Mouse (Mus musculus) forebrain, embryonic 13.5 days (tissue): ENCODE measurements around the gene Zfp746. TPM values are rescaled to one million over a fixed set of nuclear protein-coding genes. Genes with fewer than 3 reads are reported as not detected.
A peak's percentile ranks its signal among the peaks of the same experiment; 100 is the strongest.
"Not testable (repeated sequence)": the region's sequence is repeated elsewhere in the genome, so short reads cannot be mapped to it uniquely, and the experiment has no call there.

ENCODE experiments used
- ATAC-seq: fragments of 200-750 bp; cut with Nextera tagmentation; 2 replicates; pipeline ENCODE4 v1.8.0; 2017
- H3K27ac ChIP-seq: fragments of 300-500 bp; sonication (generic); 2 replicates; pipeline ENCODE4 v1.5.1; 2015; ENCODE audit warnings: inconsistent platforms, mild to moderate bottlenecking, moderate library complexity
- H3K27me3 ChIP-seq: fragments of 300-500 bp; sonication (generic); 2 replicates; pipeline ENCODE4 v1.6.1; 2015; ENCODE audit warnings: mild to moderate bottlenecking, inconsistent platforms
- H3K36me3 ChIP-seq: fragments of 300-500 bp; sonication (generic); 2 replicates; pipeline ENCODE4 v1.6.1; 2015; ENCODE audit warnings: mild to moderate bottlenecking, inconsistent platforms; ENCODE audit not compliant: poor library complexity, severe bottlenecking
- H3K4me1 ChIP-seq: fragments of 300-500 bp; sonication (generic); 2 replicates; pipeline ENCODE4 v1.6.1; 2015; ENCODE audit warnings: inconsistent platforms
- H3K4me2 ChIP-seq: fragments of 300-500 bp; sonication (generic); 2 replicates; pipeline ENCODE4 v1.6.1; 2015; ENCODE audit warnings: inconsistent platforms, mild to moderate bottlenecking, moderate library complexity
- H3K4me3 ChIP-seq: fragments of 300-500 bp; sonication (generic); 2 replicates; pipeline ENCODE4 v1.5.1; 2015; ENCODE audit warnings: mild to moderate bottlenecking, inconsistent platforms
- H3K9ac ChIP-seq: fragments of 300-500 bp; sonication (generic); 2 replicates; pipeline ENCODE4 v1.6.1; 2015; ENCODE audit warnings: mild to moderate bottlenecking, inconsistent platforms
- H3K9me3 ChIP-seq: fragments of 300-500 bp; sonication (generic); replicated peaks from 2 replicates; pipeline ENCODE4 v1.6.1; 2016; ENCODE audit warnings: inconsistent platforms
- whole genome bisulfite sequencing: fragments of 180-500 bp; shearing (Covaris S2); methylation state at CpG from one replicate; pipeline ENCODE4 v1.1.7; 2015; 5-methylcytosine and 5-hydroxymethylcytosine counted together
- polyA plus RNA-seq: library from polyadenylated mRNA; unstranded; fragments of >200 nt; fragmentation: Nextera tagmentation; extraction: Ambion mirVana; gene quantifications from 2 replicates; pipeline ENCODE4 v1.2.1, GENCODE M21; 2015

Zfp746 gene
- 17.2 and 18.2 TPM in 2 replicates for polyA plus RNA-seq

DNA sequence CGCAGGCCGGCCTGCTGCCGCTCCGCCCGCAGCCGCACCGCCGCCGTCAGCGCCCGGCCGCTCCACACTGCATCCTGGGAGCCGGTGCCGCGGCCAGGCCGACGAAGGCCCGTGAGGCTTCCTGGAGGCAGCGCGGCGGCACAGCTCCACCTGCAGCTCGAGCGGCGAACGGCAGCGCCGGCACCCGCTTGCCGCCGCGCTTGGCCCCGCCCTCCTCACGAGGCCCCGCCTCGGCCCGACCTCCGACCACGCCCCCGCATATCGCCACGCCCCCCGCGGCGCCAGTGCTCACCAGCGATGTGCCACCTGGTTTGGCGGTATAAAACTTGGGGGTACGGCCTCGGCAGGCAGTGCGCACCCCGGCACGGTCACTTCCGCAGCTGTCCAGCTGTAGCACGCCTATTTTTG lies at the start of gene Zfp746:
TSS of gene Zfp746 (minus strand) at position 123 of the 408 bp plus-strand sequence.
- peak; percentile 96 for ATAC-seq
- no peaks in the 10 kb centered on the region for H3K9me3 ChIP-seq
- peaks cover 15% of the 10 kb centered on the region for H3K4me1 ChIP-seq
- peak within 1 kb of the TSS; percentile 97 for H3K9ac ChIP-seq
- no peaks in the 10 kb centered on the region for H3K27me3 ChIP-seq
- WGBS = under 1% methylated on average over 46 of the region's 53 CpGs
- peak within 1 kb of the TSS; percentile 74 for H3K4me2 ChIP-seq
- peaks cover 22% of the 10 kb centered on the region for H3K36me3 ChIP-seq
- H3K27ac ChIP-seq = peak within 1 kb of the TSS; percentile 89
- peak within 1 kb of the TSS; percentile 81 for H3K4me3 ChIP-seq

DNA sequence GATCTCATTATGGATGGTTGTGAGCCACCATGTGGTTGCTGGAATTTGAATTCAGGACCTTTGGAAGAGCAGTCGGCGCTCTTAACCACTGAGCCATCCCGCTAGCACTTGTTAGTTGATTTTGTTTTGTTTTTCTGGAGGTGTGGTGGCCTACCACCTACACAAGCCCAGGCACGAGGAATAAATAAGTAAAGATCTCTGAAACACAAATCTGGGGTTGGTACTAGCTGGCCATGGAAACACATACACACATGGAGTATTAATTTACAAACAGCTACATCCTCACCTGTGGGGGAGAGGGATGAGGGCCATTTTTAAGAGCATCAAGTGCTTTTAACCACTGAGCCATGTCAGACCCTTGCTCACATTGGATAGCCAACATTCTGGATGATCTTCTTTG lies 34.7 kb upstream of the Zfp746 start:
- not testable (repeated sequence) for H3K9me3 ChIP-seq, ATAC-seq, H3K4me2 ChIP-seq, H3K36me3 ChIP-seq, H3K4me1 ChIP-seq, H3K27ac ChIP-seq, H3K9ac ChIP-seq, H3K27me3 ChIP-seq, H3K4me3 ChIP-seq
- WGBS = 80% methylated on average over 4 of the region's 4 CpGs

DNA sequence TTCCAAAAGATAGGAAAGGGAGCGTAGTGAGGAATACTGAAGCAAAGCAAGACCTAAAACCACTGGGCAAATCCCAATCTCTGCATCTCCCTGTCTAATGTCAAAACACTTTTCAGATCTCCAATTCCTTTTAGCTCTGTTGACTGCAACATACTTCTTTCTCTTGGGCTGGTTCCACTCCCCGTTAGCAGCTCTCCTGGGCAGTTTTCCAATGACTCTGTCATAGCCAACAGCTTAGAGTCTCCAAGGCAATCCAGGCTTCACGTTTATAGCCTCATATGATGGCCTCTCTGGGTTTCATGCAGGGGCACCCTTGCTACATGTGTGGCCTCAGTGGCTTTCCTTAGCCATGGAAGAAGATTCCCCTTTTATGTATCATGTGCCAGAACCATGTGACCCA lies 29.6 kb upstream of the Zfp746 start:
- ATAC-seq = no peak
- WGBS = 70% methylated on average over 3 of the region's 3 CpGs
- no peaks in the 10 kb centered on the region for H3K9me3 ChIP-seq
- H3K27me3 ChIP-seq = no peaks in the 10 kb centered on the region
- no peak overlapping the region for H3K9ac ChIP-seq
- H3K4me1 ChIP-seq = no peaks in the 10 kb centered on the region
- H3K27ac ChIP-seq = no peak overlapping the region
- no peak overlapping the region for H3K4me3 ChIP-seq
- no peaks in the 10 kb centered on the region for H3K36me3 ChIP-seq
- H3K4me2 ChIP-seq = no peak overlapping the region

DNA sequence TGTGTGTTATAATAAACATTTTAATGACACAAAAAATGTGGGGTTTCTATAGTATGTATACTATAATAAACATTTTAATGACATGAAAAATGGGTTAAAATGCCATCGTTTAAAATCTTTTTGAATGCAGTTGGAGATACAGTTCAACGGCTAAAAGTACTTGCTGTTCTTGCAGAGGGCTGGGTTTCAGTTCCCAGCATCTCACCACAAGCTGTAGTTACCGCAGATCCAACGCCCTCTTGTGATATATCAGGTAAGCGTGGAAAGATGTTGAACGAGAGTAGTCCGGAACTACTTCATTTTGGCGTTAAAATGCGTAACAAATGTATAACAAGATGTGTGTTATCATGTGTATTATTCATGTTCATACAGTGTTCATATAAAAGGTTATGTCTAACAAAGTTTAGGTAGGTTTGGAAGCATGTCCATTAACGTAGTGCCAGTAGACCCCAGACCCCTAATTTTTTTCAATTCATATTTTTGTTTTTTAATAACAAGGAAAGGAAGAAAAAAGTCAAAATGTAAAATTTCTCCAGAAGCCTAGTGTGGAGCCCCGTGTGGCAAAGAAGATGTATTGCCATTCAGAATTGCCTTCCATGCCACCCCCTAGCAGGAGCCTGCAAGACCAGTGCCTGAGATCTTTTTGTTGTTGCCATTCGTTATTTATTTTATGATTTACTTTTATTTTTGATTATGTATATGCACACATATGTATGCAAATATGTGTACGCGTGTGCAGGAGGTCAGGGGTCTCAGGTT lies 743 bp upstream of the Zfp746 start:
- H3K36me3 ChIP-seq = peaks cover 16% of the 10 kb centered on the region

DNA sequence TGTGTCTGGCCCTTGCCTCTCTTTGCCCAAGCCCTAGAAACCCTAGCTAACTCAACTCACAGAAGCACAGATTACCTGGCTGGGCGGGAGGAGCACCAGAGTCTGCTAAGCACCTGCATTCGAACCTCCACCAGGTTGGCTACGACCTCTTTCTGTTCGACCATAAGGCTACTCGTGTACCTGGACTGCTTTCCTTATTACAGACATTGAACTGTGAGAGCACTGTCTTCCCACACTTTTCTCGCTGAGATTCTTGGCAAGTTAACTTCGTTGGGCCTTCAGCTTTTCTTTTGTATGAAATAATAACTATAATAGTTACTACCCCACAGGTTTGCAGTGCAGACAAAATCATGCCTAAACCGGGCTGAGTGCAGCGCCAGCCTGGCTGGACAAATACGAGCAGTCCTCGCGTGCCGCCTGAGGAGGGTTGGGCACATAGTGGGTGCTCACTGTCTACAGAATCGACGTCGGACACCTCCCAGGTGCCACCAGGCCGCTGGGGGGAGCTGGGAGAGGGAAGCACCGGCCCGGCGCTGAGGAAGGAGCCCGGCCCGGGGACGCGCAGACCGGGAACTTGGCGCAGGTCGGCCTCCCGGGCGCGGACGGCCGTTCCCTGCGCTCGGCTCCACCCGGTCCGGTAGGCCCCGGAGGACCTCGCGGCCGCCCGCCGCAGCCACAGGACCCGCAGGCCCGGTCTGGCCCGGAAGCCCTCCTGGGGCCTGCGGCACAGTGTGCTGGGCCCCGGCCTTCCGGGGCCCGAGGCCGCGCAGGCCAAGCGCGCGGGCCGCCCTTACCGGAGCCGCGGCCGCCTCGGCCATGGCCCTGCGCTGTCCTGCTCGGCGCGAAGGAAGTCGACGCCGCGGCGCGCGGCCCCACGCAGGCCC lies 630 bp downstream of the Zfp746 start:
- ATAC-seq = peak; percentile 89
- peak overlapping the region; percentile 81 for H3K4me3 ChIP-seq
- H3K27me3 ChIP-seq = no peaks in the 10 kb centered on the region
- peaks cover 30% of the 10 kb centered on the region for H3K36me3 ChIP-seq
- H3K9ac ChIP-seq = peak overlapping the region; percentile 97
- H3K27ac ChIP-seq = peak overlapping the region; percentile 89
- WGBS = 2% methylated on average over 56 of the region's 72 CpGs
- H3K9me3 ChIP-seq = no peaks in the 10 kb centered on the region
- peaks cover 15% of the 10 kb centered on the region for H3K4me1 ChIP-seq
- H3K4me2 ChIP-seq = peak overlapping the region; percentile 74

More for the DNA sequence above, 743 bp upstream of the Zfp746 start:
- Histone ChIP-seq H3K27me3 (no peaks in the 10 kb centered on the region), H3K4me1 (peaks cover 15% of the 10 kb centered on the region), H3K27ac (no peak overlapping the region), H3K9me3 (no peaks in the 10 kb centered on the region), H3K9ac (no peak overlapping the region), H3K4me3 (peak overlapping the region; percentile 81), H3K4me2 (peak overlapping the region; percentile 74)
- ATAC-seq = no peak; the same call in 1 of the 2 replicates
- 42% methylated on average over 14 of the region's 14 CpGs for WGBS

DNA sequence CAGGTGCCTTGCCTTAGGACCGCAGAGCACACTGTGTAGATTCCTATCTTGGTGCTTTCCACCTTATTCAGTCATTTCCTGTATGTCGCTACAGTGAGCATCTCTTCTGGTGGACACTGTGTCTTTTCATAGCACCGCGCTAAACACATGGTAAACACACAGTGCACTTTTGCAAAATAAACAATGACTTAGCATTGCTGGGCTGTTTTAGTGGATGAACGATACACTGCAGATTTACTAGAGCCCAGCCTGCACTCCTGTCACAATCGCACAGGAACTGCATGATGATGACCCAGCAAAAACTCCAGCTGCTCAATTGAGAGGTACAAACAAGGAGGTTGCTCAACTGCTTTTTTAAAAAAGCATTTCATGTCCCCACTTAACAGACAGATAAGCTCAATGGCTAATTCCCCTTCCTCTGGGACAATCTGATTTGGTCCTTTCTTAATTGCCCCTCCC lies 2.6 kb downstream of the Zfp746 start:
- Histone ChIP-seq H3K9ac (no peak overlapping the region), H3K27ac (no peak overlapping the region), H3K4me3 (no peak overlapping the region), H3K9me3 (no peaks in the 10 kb centered on the region), H3K4me1 (peaks cover 15% of the 10 kb centered on the region), H3K27me3 (no peaks in the 10 kb centered on the region), H3K4me2 (no peak overlapping the region), H3K36me3 (peaks cover 50% of the 10 kb centered on the region)
- ATAC-seq = no peak
- 96% methylated on average over 6 of the region's 6 CpGs for WGBS

DNA sequence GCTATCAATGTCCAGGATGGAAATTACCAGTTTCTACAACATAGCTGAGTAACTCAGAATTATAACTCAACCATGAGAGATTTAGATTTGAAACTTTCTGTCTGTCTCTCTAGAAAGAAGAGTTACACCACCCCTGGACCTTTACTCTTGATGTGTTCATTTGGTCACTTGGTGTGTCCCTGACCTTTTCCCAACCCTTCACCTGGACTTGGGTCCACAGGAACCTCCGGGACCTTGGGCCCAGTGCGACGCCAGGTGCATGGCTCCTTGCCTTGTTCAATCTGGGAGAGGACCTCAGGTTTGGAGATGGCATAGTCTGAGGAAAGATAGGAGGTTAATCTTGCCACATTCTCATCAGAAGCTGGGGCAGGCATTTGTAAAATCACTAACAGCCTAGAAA lies 4.4 kb downstream of the Zfp746 start:
- Histone ChIP-seq H3K9me3 (no peaks in the 10 kb centered on the region), H3K27me3 (no peaks in the 10 kb centered on the region), H3K9ac (no peak overlapping the region), H3K4me2 (no peak overlapping the region), H3K36me3 (peaks cover 66% of the 10 kb centered on the region), H3K4me3 (no peak overlapping the region), H3K4me1 (peaks cover 15% of the 10 kb centered on the region), H3K27ac (no peak overlapping the region)
- ATAC-seq = no peak
- 91% methylated on average over 3 of the region's 3 CpGs for WGBS

DNA sequence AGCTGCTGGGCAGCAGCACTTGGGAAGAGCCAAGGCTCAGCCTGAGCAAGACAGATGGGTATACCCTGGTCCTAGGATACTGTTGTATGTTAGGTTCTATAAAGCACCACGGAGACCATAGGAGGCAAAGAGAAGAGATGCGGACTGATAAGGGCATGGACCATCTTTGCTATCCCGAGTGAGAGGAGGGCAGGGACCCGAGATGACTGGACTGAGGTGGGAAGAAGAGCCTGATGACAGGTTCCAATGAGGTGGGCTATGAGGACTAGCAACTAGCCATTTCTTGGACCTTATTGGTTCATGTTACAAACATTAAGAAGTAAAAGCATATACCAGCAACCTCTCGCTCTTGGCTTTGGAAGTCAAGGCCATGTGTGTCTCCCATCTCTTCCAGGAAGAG lies 5.4 kb downstream of the Zfp746 start:
- ATAC-seq = no peak
- Histone ChIP-seq H3K36me3 (peaks cover 75% of the 10 kb centered on the region), H3K27ac (no peak overlapping the region), H3K4me1 (peaks cover 15% of the 10 kb centered on the region), H3K27me3 (no peaks in the 10 kb centered on the region), H3K4me3 (no peak overlapping the region), H3K9ac (no peak overlapping the region), H3K9me3 (no peaks in the 10 kb centered on the region), H3K4me2 (no peak overlapping the region)
- 98% methylated on average over 5 of the region's 5 CpGs for WGBS

DNA sequence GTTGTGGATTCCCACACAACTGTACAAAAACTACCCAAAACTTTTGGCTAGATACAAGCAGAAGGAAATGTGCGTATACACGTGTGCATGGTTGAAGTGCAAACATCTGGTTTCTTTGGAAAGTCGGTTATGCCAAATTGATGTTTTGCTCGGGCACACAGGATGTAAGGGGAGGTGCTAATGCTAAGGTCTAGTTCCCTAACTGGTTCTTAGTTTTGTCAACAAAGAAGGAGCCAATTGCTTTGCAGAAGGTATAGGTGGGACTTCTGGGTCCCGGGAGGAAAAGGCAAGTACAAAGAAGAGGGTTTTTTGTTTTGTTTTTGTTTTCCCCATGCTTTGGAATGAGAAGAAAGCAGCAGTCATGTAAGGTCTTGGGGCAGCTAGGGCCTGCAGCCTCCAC lies 13.1 kb downstream of the Zfp746 start:
- Histone ChIP-seq H3K4me3 (no peak overlapping the region), H3K4me2 (no peak overlapping the region), H3K9ac (no peak overlapping the region), H3K27me3 (no peaks in the 10 kb centered on the region), H3K4me1 (no peaks in the 10 kb centered on the region), H3K9me3 (no peaks in the 10 kb centered on the region), H3K36me3 (peaks cover 63% of the 10 kb centered on the region), H3K27ac (no peak overlapping the region)
- no peak for ATAC-seq
- 85% methylated on average over 5 of the region's 5 CpGs for WGBS

DNA sequence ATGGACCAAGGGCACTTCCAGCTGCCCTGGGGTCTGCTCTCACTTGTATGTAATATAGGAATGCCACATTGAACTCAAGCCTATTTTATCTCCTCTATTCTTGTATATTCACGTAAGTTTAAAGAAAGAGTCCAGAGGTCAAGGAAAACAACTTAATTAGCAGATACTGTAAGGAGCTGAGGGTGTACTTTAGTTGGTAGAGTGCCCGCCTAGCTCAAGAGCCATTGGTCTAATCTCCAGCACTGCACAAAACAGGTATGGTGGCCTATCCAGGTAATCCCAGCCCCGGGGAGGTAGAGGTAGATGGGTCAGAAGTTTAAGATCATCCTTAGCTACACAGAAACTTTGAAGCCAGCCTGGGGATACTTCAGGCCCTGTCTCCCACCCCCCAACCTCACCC lies 18.9 kb downstream of the Zfp746 start:
- 89% methylated on average over 3 of the region's 3 CpGs for WGBS
- Histone ChIP-seq H3K9me3 (no peaks in the 10 kb centered on the region), H3K9ac (no peak overlapping the region), H3K36me3 (peaks cover 71% of the 10 kb centered on the region), H3K4me1 (no peaks in the 10 kb centered on the region), H3K27me3 (no peaks in the 10 kb centered on the region), H3K4me2 (no peak overlapping the region), H3K27ac (no peak overlapping the region), H3K4me3 (no peak overlapping the region)
- no peak for ATAC-seq

DNA sequence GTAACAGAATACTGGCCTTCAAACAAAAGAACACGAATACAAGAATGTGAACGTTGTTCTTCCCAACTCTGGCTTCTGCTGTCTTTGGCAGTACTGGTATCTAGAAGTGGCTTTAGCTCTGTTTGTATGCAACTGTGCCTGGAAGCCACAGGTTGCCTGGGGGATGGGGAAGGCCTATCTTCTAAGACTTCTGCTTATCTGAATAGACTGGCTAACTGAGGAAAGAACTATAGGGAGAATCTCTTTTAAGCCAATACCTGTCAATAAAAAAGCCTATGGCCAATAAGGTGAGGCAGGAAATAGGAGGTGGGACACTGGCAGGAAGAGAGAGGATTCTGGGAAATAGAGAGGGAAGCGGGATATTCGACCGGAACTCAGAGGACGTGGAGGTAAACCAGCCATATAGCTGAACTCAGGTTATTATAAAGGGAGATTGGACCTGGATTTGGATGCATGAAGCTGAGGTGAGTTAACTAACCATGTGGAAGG lies 20.8 kb downstream of the Zfp746 start:
- WGBS = 95% methylated on average over 6 of the region's 6 CpGs
- H3K4me2 ChIP-seq = no peak overlapping the region

DNA sequence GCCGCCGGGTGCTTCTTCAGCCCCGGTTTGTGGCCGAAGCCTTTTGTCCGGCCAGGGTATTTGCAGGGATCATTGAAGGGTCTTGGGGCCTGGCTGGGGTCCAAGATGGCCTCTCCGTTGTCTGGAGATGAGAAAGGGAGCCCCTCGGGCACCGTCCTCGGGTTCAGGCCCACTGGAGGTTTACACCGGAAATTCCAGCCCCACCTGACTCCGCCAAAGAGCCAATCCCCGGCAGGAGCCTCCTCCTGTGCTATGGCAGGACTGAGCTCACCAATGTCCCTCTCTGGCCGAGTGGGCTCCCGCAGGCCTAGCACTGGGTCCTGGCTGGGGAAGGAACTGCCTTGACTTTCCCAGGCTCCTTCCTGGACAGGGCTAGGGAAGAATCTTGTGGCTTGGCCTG lies 21.9 kb downstream of the Zfp746 start:
- no peak overlapping the region for H3K4me2 ChIP-seq
- no peak for ATAC-seq
- no peak overlapping the region for H3K4me3 ChIP-seq
- H3K27me3 ChIP-seq = no peaks in the 10 kb centered on the region
- 93% methylated on average over 14 of the region's 14 CpGs for WGBS
- no peaks in the 10 kb centered on the region for H3K4me1 ChIP-seq
- H3K27ac ChIP-seq = no peak overlapping the region
- H3K36me3 ChIP-seq = peaks cover 78% of the 10 kb centered on the region
- H3K9ac ChIP-seq = no peak overlapping the region
- no peaks in the 10 kb centered on the region for H3K9me3 ChIP-seq

More for the DNA sequence above, 20.8 kb downstream of the Zfp746 start:
- Histone ChIP-seq H3K9ac (no peak overlapping the region), H3K36me3 (peaks cover 80% of the 10 kb centered on the region), H3K9me3 (no peaks in the 10 kb centered on the region), H3K4me1 (no peaks in the 10 kb centered on the region), H3K27me3 (no peaks in the 10 kb centered on the region), H3K4me3 (no peak overlapping the region), H3K27ac (no peak overlapping the region)
- no peak for ATAC-seq
